Mouse (Mus musculus) thymus, postnatal 36 days (tissue): ENCODE data around the gene Tctex1d2.

Experiments
- DNase-seq, 2 experiments: peaks; one replicate each; pipeline ENCODE4 v3.0.0; 2022; ENCODE audit warnings: mixed read lengths in 2 of 2

The Tctex1d2 gene

GRCm38 (mm10) chr16:32419517-32420483, at the start of gene Tctex1d2:
Gene Tctex1d2, plus strand, starts transcription at chr16:32419702.
- DNase-seq = peak; percentile 86 to 90

GRCm38 (mm10) chr16:32371351-32371750, 48.2 kb upstream of the Tctex1d2 start:
- peak; percentile 31 to 42 for DNase-seq

GRCm38 (mm10) chr16:32379575-32379974, 39.9 kb upstream of the Tctex1d2 start:
- DNase-seq = no peak

- DNase-seq = no peak
Observed at GRCm38 (mm10) chr16:32382901-32383300, 36.6 kb upstream of the Tctex1d2 start.

GRCm38 (mm10) chr16:32384885-32385284, 34.6 kb upstream of the Tctex1d2 start:
- no peak for DNase-seq

- DNase-seq = no peak
Observed at GRCm38 (mm10) chr16:32386826-32387225, 32.7 kb upstream of the Tctex1d2 start.

- DNase-seq = no peak
Observed at GRCm38 (mm10) chr16:32389049-32389448, 30.5 kb upstream of the Tctex1d2 start.

- no peak for DNase-seq
Observed at GRCm38 (mm10) chr16:32389841-32390240, 29.7 kb upstream of the Tctex1d2 start.

- no peak for DNase-seq
Observed at GRCm38 (mm10) chr16:32390882-32391281, 28.6 kb upstream of the Tctex1d2 start.

- no peak for DNase-seq
Observed at GRCm38 (mm10) chr16:32395679-32396540, 23.6 kb upstream of the Tctex1d2 start.

GRCm38 (mm10) chr16:32396541-32396835, 23.0 kb upstream of the Tctex1d2 start:
- no peak for DNase-seq

GRCm38 (mm10) chr16:32398206-32398605, 21.3 kb upstream of the Tctex1d2 start:
- no peak for DNase-seq

GRCm38 (mm10) chr16:32400267-32400666, 19.2 kb upstream of the Tctex1d2 start, which contains the start of gene Tm4sf19:
Gene Tm4sf19, plus strand, starts transcription at chr16:32400506.
- DNase-seq = no peak

GRCm38 (mm10) chr16:32401335-32401965, 18.1 kb upstream of the Tctex1d2 start:
- no peak for DNase-seq

GRCm38 (mm10) chr16:32402818-32403217, 16.7 kb upstream of the Tctex1d2 start:
- no peak for DNase-seq

GRCm38 (mm10) chr16:32405716-32406115, 13.8 kb upstream of the Tctex1d2 start:
- DNase-seq = no peak

GRCm38 (mm10) chr16:32406671-32407070, 12.8 kb upstream of the Tctex1d2 start:
- no peak for DNase-seq

- DNase-seq = no peak
Observed at GRCm38 (mm10) chr16:32407730-32408129, 11.8 kb upstream of the Tctex1d2 start.

GRCm38 (mm10) chr16:32417457-32417856, 2.0 kb upstream of the Tctex1d2 start:
- no peak for DNase-seq

- no peak for DNase-seq
Observed at GRCm38 (mm10) chr16:32427506-32427905, 8.0 kb downstream of the Tctex1d2 start.

GRCm38 (mm10) chr16:32430474-32431046, 11.1 kb downstream of the Tctex1d2 start, which contains the start of gene Pcyt1a:
Gene Pcyt1a, plus strand, starts transcription at chr16:32430921.
- peak; percentile 77 to 84 for DNase-seq

- no peak for DNase-seq
Observed at GRCm38 (mm10) chr16:32431047-32431591, 11.6 kb downstream of the Tctex1d2 start.
